Mouse (Mus musculus): ENCODE results near the gene Vezf1. TPM values are rescaled to one million over a fixed set of nuclear protein-coding genes. Genes with fewer than 3 reads are reported as not detected.

The Vezf1 gene
- polyA plus RNA-seq, 1 experiment from 2014 or later = 21.9 TPM

DNA sequence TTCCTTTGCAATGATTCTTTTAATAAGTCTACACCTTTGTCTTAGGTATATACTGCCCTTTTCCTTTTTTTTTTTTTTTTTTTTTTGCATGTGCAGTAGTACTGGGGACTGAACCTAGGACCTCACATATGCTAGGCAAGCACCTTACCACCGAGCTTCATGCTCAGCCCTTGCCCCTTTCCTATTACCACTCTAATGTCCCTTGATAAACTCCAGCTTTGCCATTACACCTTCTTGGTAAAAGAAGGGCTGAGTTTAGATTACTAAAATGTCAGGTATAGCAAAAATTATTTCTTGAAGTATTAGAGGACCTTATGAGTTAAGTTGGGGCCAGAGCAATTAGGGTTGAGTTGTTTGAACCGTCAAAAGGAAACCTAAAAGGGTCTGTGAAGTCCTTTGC, 12.3 kb upstream of the Vezf1 start:
- no peak overlapping the region for H3K9ac ChIP-seq
- no peaks in the 10 kb centered on the region for H3K27me3 ChIP-seq (replicated peaks)
- no peak overlapping the region for H3K4me3 ChIP-seq
- no peak overlapping the region for H3K27ac ChIP-seq (replicated peaks)
- WGBS = 79% methylated on average over 2 of the region's 2 CpGs
- no peak overlapping the region for H3K4me2 ChIP-seq
- H3K36me3 ChIP-seq = peaks cover 38% of the 10 kb centered on the region
- ATAC-seq (ENCODE audit: extremely low read depth, insufficient number of reproducible peaks, low FRiP score, low TSS enrichment) = no peak
- H3K9me3 ChIP-seq = no peaks in the 10 kb centered on the region
- peaks cover 15% of the 10 kb centered on the region for H3K4me1 ChIP-seq

DNA sequence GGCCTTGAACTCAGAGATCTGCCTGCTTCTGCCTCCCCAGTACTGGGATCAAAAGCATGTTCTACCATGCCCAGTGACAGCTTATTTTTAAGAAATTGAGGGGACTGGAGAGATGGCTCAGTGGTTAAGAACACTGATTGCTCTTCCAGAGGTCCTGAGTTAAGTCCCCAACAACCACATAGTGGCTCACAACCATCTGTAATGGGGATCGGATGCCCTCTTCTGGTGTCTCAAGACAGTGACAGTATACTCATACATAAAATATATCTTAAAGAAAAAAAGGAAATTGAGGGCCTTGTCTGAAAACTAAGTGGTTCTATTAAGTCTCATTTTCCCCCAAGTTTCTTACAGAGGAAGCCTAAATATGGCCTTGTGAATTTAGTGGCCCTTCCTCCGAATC, 10.3 kb upstream of the Vezf1 start:
- Histone ChIP-seq H3K4me2 (no peak overlapping the region), H3K4me1 (peaks cover 1% of the 10 kb centered on the region; the same call in 1 of the 2 replicates), H3K9me3 (no peaks in the 10 kb centered on the region), H3K36me3 (peaks cover 23% of the 10 kb centered on the region), H3K4me3 (no peak overlapping the region), H3K9ac (no peak overlapping the region), H3K27me3 (replicated peaks) (no peaks in the 10 kb centered on the region), H3K27ac (replicated peaks) (no peak overlapping the region)
- WGBS = 67% methylated on average over 2 of the region's 2 CpGs
- no peak for ATAC-seq (ENCODE audit: extremely low read depth, insufficient number of reproducible peaks, low FRiP score, low TSS enrichment)

DNA sequence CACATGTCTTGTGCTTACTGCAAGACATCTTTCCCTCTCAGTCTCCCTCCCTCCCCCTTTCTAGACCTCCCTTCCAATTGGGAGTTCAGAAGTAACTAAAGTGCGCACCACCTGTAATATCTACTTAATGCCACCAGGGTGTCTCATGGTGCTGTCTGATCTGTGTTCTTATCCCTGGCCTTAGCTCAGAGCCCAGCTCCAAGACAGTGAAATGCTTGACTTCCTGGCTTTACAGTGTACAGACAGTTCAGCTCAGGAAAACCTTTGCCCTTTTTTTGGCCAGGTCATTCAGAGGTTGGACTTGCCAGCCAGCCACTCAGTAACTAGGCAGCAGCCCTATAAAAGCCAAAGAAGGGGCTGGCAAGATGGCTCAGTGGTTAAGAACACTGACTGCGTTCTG, 8.9 kb upstream of the Vezf1 start:
- no peak for ATAC-seq (ENCODE audit: extremely low read depth, insufficient number of reproducible peaks, low FRiP score, low TSS enrichment)
- 52% methylated on average over 2 of the region's 2 CpGs for WGBS
- no peak overlapping the region for H3K27ac ChIP-seq (replicated peaks)
- H3K9ac ChIP-seq = no peak overlapping the region
- no peaks in the 10 kb centered on the region for H3K9me3 ChIP-seq
- H3K4me3 ChIP-seq = no peak overlapping the region
- peaks cover 15% of the 10 kb centered on the region for H3K36me3 ChIP-seq
- no peaks in the 10 kb centered on the region for H3K27me3 ChIP-seq (replicated peaks)
- H3K4me2 ChIP-seq = no peak overlapping the region
- no peaks in the 10 kb centered on the region; the same call in 1 of the 2 replicates for H3K4me1 ChIP-seq

DNA sequence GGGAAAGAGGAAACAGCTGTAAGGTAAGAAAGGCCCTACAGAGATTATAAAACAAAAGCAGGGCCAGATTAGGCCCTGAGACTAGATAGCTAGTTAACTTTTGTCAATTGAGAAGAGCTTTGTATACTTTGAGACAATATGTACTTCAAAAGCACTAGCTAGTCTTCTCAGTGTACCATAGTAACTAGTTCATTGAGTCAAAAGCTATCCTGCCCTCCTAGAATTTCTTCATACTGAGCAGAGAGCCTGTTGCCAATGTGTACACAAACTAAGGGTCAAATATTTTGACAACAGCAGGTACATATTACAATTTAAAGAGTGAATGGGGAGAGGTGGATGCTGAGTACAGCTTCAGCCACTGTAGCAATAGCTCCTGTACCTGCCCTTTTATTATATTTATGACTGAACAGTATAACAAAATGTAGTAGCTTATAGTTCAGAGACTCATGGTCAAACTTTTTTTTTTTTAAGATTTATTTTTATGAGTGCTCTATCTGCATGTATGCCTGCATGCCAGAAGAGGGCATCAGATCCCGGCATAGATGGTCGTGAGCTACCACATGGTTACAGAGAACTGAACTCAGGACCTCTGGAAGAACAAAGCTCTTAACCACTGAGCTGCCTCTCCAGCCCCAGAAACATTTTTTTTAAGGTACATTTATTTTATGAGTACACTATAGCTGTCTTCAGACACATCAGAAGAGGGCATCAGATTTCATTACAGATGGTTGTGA, 6.0 kb upstream of the Vezf1 start:
- Histone ChIP-seq H3K4me3 (no peak overlapping the region), H3K4me1 (peaks cover 2% of the 10 kb centered on the region), H3K4me2 (no peak overlapping the region), H3K27me3 (replicated peaks) (no peaks in the 10 kb centered on the region), H3K9me3 (no peaks in the 10 kb centered on the region), H3K27ac (replicated peaks) (no peak overlapping the region), H3K36me3 (no peaks in the 10 kb centered on the region), H3K9ac (no peak overlapping the region)
- WGBS = 76% methylated on average over 2 of the region's 2 CpGs
- no peak for ATAC-seq (ENCODE audit: extremely low read depth, insufficient number of reproducible peaks, low FRiP score, low TSS enrichment)

DNA sequence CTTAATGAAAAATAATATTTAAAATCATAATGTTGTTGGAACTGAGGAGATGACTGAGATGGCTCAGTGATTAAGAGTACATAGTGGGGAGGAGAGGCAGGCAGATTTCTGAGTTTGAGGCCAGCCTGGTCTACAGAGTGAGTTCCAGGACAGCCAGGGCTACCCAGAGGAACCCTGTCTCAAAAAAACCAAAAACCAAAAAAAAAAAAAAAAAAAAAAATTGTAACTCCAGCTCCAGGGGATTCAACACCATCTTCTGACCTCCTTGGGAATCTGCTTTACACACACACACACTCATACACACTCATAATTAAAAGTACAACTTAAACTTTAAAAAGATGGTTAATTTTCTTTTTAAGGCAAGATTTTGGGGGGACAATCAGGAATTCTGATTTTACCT, 2.3 kb upstream of the Vezf1 start:
- Histone ChIP-seq H3K27me3 (replicated peaks) (no peaks in the 10 kb centered on the region), H3K27ac (replicated peaks) (no peak overlapping the region), H3K4me3 (no peak overlapping the region), H3K36me3 (no peaks in the 10 kb centered on the region), H3K9me3 (no peaks in the 10 kb centered on the region), H3K9ac (no peak overlapping the region), H3K4me1 (peaks cover 19% of the 10 kb centered on the region), H3K4me2 (no peak overlapping the region)
- no peak for ATAC-seq (ENCODE audit: extremely low read depth, insufficient number of reproducible peaks, low FRiP score, low TSS enrichment)

DNA sequence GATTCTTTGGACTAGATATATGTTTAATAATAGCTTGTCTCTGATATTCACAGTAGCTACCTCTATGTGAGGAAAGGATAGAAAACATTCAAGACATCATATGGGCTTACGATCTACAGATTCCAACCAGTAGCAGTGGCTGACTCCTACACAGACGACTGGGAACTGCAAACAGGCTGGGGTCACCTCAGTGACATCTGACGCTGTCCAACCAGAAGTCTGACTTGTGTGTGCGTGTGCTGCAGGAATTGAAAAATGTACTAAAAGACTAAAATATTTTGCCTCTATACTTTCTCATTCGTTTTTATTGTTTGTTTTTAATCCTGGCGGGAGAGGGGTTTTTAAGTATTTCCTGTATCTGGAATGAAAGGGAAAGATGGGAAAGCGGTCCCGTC, 891 bp upstream of the Vezf1 start:
- 3% methylated on average over 8 of the region's 8 CpGs for WGBS
- peak overlapping the region; percentile 95 for H3K4me2 ChIP-seq
- peak overlapping the region; percentile 98 for H3K27ac ChIP-seq (replicated peaks)
- no peaks in the 10 kb centered on the region for H3K27me3 ChIP-seq (replicated peaks)
- H3K4me1 ChIP-seq = peaks cover 33% of the 10 kb centered on the region
- peak overlapping the region; percentile 96 for H3K4me3 ChIP-seq
- H3K9ac ChIP-seq = peak overlapping the region; percentile 99
- no peaks in the 10 kb centered on the region for H3K36me3 ChIP-seq
- no peaks in the 10 kb centered on the region for H3K9me3 ChIP-seq
- no peak for ATAC-seq (ENCODE audit: extremely low read depth, insufficient number of reproducible peaks, low FRiP score, low TSS enrichment)

DNA sequence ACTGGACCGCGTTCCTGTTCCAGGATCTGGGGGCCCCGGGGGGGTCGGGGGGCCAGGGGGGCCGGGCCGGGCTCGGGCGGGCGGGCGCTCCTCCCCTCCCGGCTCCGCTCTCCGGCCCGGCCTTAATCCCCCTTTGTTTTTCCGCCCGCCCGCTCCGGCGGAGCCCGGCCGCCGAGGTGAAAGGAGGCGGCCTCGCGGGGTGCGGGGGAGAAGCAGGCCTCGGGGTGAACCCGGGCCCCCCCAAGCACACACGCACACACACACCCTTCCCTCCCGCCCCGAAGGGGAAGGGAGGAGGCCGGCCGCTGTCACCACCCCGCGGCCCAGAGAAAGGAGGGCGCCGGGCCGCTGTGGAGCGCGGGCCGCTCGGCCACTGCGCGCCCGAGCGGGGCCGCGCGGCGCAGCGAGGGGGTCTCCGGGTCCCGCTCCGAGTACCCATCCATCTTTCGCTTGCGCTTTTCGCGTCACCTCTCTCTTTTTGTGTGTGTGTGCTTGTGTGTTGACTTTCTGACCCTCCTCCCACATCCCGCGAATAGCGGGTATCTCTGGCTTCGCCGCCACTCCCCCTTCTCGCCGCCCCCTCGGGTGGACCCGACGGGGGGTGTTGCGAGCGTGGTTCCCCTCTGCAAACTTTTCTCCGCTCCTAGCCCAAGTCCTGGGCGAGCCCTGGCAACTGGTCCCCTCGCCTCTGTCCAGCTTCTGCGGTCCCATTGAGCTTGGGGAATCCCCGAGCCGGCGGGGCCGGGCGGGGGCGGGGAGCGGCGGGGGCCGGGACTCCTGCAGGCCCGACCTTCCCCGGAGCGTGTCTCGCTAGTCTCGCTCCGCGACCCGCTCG, 549 bp downstream of the Vezf1 start:
- peaks cover 7% of the 10 kb centered on the region for H3K36me3 ChIP-seq
- H3K9ac ChIP-seq = peak overlapping the region; percentile 99
- H3K4me1 ChIP-seq = peaks cover 47% of the 10 kb centered on the region
- H3K27ac ChIP-seq (replicated peaks) = peak overlapping the region; percentile 98
- peak overlapping the region; percentile 96 for H3K4me3 ChIP-seq
- WGBS = 1% methylated on average over 69 of the region's 92 CpGs
- no peaks in the 10 kb centered on the region for H3K27me3 ChIP-seq (replicated peaks)
- no peaks in the 10 kb centered on the region for H3K9me3 ChIP-seq
- H3K4me2 ChIP-seq = peak overlapping the region; percentile 95
- peak; percentile 77 for ATAC-seq (ENCODE audit: extremely low read depth, insufficient number of reproducible peaks, low FRiP score, low TSS enrichment)

DNA sequence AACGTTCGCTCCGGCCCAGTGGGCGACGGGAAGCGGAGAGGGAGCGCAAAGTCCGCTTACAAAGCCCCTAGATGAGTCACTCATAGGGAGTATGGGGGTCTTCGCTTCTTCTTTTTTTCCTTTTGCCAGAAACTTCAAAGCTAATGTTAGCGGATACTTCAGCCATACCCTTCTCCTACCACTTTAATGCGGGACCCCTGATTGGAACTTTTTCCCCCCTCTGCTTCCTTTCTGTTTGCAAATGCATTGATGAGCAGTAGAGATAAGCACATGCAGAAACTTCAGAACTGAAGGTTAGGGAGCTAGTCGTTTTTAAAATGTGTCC, 1.1 kb downstream of the Vezf1 start:
- no peaks in the 10 kb centered on the region for H3K9me3 ChIP-seq
- peak overlapping the region; percentile 95 for H3K4me2 ChIP-seq
- under 1% methylated on average over 12 of the region's 12 CpGs for WGBS
- H3K4me1 ChIP-seq = peaks cover 47% of the 10 kb centered on the region
- H3K27me3 ChIP-seq (replicated peaks) = no peaks in the 10 kb centered on the region
- no peak for ATAC-seq (ENCODE audit: extremely low read depth, insufficient number of reproducible peaks, low FRiP score, low TSS enrichment)
- H3K27ac ChIP-seq (replicated peaks) = peak overlapping the region; percentile 98
- H3K36me3 ChIP-seq = peaks cover 13% of the 10 kb centered on the region
- H3K9ac ChIP-seq = peak overlapping the region; percentile 99
- H3K4me3 ChIP-seq = peak overlapping the region; percentile 96

DNA sequence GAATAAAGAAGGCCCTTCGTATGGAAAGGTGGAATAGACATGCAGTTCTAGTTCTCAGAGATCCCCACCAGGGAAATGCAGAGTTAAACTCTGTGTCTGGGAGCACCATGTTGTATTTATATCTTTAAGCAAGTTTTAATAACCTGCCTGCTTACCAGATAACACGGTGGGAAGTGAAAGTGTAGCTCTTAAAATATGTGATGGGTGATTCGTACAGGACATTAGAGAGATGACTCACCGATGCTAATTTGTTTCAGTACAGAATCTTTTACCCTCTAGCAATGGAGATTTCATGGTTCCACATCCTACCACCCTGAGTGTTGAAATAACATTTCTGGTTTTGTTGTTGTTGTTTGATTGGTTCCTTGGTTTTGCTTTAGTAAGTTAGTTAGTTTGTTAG, 2.3 kb downstream of the Vezf1 start:
- Histone ChIP-seq H3K4me2 (peak overlapping the region; percentile 95), H3K36me3 (peaks cover 24% of the 10 kb centered on the region), H3K27me3 (replicated peaks) (no peaks in the 10 kb centered on the region), H3K27ac (replicated peaks) (0 out of 2 replicates have a peak overlapping the region, but pooled peaks have one; percentile 9), H3K9ac (peak overlapping the region; percentile 99), H3K4me3 (peak overlapping the region; percentile 96), H3K4me1 (peaks cover 50% of the 10 kb centered on the region), H3K9me3 (no peaks in the 10 kb centered on the region)
- no peak for ATAC-seq (ENCODE audit: extremely low read depth, insufficient number of reproducible peaks, low FRiP score, low TSS enrichment)
- 31% methylated on average over 4 of the region's 4 CpGs for WGBS

DNA sequence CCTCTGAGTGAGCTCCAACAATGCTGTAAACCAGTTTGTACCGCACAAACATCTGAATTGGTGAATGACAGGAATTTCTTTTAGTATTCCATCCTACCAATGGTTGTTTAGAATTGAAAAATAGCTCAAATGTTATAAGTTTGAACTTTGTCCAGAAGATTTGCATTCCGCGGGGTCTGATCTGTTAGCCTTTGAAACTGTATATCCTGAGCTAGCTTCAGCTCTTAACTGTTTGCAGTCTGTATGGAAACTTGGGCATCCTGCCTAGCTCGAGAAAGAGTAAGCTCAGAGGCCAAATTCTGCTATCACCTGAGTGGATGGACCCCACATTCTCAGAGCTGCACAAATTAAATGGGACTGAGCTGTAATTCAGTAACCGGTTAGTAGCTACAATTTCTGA, 3.0 kb downstream of the Vezf1 start:
- H3K36me3 ChIP-seq = peaks cover 30% of the 10 kb centered on the region
- H3K9me3 ChIP-seq = no peaks in the 10 kb centered on the region
- WGBS = 57% methylated on average over 5 of the region's 5 CpGs
- H3K27ac ChIP-seq (replicated peaks) = no peak overlapping the region
- H3K9ac ChIP-seq = 0 out of 2 replicates have a peak overlapping the region, but pooled peaks have one; percentile 4
- ATAC-seq (ENCODE audit: extremely low read depth, insufficient number of reproducible peaks, low FRiP score, low TSS enrichment) = no peak
- H3K4me3 ChIP-seq = peak overlapping the region; percentile 96; the same call in 1 of the 2 replicates
- peaks cover 56% of the 10 kb centered on the region for H3K4me1 ChIP-seq
- H3K27me3 ChIP-seq (replicated peaks) = no peaks in the 10 kb centered on the region
- H3K4me2 ChIP-seq = peak overlapping the region; percentile 95

DNA sequence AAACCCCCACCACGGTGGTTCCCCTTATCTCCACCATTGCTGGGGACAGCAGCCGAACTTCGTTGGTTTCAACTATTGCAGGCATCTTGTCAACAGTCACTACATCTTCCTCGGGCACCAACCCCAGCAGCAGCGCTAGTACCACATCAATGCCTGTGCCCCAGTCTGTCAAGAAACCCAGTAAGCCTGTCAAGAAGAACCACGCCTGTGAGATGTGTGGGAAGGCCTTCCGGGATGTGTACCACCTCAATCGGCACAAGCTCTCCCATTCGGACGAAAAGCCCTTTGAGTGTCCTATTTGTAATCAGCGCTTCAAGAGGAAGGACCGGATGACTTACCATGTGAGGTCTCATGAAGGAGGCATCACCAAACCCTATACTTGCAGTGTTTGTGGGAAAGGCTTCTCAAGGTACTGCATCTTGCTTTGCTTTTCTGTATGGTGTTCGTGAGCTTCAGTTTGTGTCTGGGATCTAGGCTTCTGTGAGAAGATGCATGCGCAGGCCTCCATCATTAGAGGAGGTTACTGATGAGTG, 5.3 kb downstream of the Vezf1 start:
- H3K4me1 ChIP-seq = peaks cover 58% of the 10 kb centered on the region
- H3K36me3 ChIP-seq = peaks cover 51% of the 10 kb centered on the region
- no peak overlapping the region for H3K4me3 ChIP-seq
- no peaks in the 10 kb centered on the region for H3K9me3 ChIP-seq
- no peak overlapping the region for H3K4me2 ChIP-seq
- no peak overlapping the region for H3K27ac ChIP-seq (replicated peaks)
- no peak overlapping the region for H3K9ac ChIP-seq
- 66% methylated on average over 14 of the region's 14 CpGs for WGBS
- H3K27me3 ChIP-seq (replicated peaks) = no peaks in the 10 kb centered on the region
- ATAC-seq (ENCODE audit: extremely low read depth, insufficient number of reproducible peaks, low FRiP score, low TSS enrichment) = no peak

Data from heart, embryonic 13.5 days (tissue).